Mouse (Mus musculus): ENCODE data around the gene Lmx1b.

DNA sequence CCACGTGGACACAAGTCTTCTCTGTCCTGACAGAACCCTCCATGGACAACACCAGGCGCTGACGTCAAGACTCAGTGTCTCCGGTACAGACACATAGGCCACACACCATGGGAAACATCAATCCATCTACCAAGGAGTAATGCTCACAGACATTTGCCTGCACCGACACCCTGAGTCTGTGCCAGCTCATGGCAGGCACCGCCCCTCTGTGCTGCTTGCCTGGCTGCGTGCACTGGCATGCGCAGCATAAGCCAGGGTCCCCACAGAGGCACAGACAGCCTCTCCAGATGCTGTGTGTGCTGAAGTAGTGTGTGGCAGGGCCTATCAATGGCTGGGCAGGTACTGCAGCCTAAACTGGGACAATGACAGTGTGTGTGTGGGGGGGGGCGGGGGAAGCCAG, 22.6 kb downstream of the Lmx1b start:
- TF ChIP-seq CTCF (IDR thresholded peaks at IDR 0.05; ENCODE audit: low read depth): no peak
- no peak for TF ChIP-seq EP300 (optimal IDR thresholded peaks at IDR 0.05)

Data from stomach, postnatal 0 days (tissue).